Mouse (Mus musculus) heart, embryonic 11.5 days (tissue): ENCODE measurements around the gene 1700016C15Rik. TPM values are rescaled to one million over a fixed set of nuclear protein-coding genes. Genes with fewer than 3 reads are reported as not detected.

Experiments used
- ATAC-seq: fragments of 200-750 bp; cut with Nextera tagmentation; replicated peaks from 2 replicates; pipeline ENCODE4 v1.8.0; 2017; ENCODE audit warnings: moderate library complexity; ENCODE audit not compliant: insufficient number of reproducible peaks, low FRiP score, low TSS enrichment
- H3K27ac ChIP-seq: fragments of 300-500 bp; sonication (generic); 2 replicates; pipeline ENCODE4 v1.5.1; 2014; ENCODE audit warnings: mild to moderate bottlenecking, low read depth, low read length
- H3K27me3 ChIP-seq: fragments of 300-500 bp; sonication (generic); 2 replicates; pipeline ENCODE4 v1.6.1; 2014; ENCODE audit warnings: mild to moderate bottlenecking, low read length, mixed read lengths; ENCODE audit not compliant: control insufficient read depth, insufficient read depth
- H3K36me3 ChIP-seq: fragments of 300-500 bp; sonication (generic); 2 replicates; pipeline ENCODE4 v1.6.1; 2014; ENCODE audit warnings: mild to moderate bottlenecking, low read length, moderate library complexity, mixed read lengths; ENCODE audit not compliant: control insufficient read depth, insufficient read depth
- H3K4me1 ChIP-seq: fragments of 300-500 bp; sonication (generic); 2 replicates; pipeline ENCODE4 v1.6.1; 2014; ENCODE audit warnings: low read length; ENCODE audit not compliant: control insufficient read depth, insufficient read depth
- H3K4me2 ChIP-seq: fragments of 300-500 bp; sonication (generic); 2 replicates; pipeline ENCODE4 v1.6.1; 2014; ENCODE audit warnings: mild to moderate bottlenecking, moderate library complexity
- H3K4me3 ChIP-seq: fragments of 300-500 bp; sonication (generic); 2 replicates; pipeline ENCODE4 v1.5.1; 2014; ENCODE audit warnings: low read depth, low read length
- H3K9ac ChIP-seq: fragments of 300-500 bp; sonication (generic); 2 replicates; pipeline ENCODE4 v1.6.1; 2014; ENCODE audit warnings: mild to moderate bottlenecking, low read depth, low read length, moderate library complexity
- H3K9me3 ChIP-seq: fragments of 300-500 bp; sonication (generic); replicated peaks from 2 replicates; pipeline ENCODE4 v1.6.1; 2016; ENCODE audit warnings: low read length; ENCODE audit not compliant: control insufficient read depth
- WGBS: fragments of 180-500 bp; shearing (Covaris S2); extraction: QIAGEN DNeasy Blood & Tissue Kit; methylation state at CpG from one replicate; pipeline ENCODE4 v1.1.7; 2014; ENCODE audit not compliant: insufficient replicate concordance; 5-methylcytosine and 5-hydroxymethylcytosine counted together
- polyA plus RNA-seq: library from polyadenylated mRNA; unstranded; fragments of >200 nt; fragmentation: Nextera tagmentation; extraction: Ambion mirVana; gene quantifications from 2 replicates; pipeline ENCODE4 v1.2.1, GENCODE M21; 2014

The 1700016C15Rik gene
- polyA plus RNA-seq, 1 experiment from 2014 or later, result not detected

DNA sequence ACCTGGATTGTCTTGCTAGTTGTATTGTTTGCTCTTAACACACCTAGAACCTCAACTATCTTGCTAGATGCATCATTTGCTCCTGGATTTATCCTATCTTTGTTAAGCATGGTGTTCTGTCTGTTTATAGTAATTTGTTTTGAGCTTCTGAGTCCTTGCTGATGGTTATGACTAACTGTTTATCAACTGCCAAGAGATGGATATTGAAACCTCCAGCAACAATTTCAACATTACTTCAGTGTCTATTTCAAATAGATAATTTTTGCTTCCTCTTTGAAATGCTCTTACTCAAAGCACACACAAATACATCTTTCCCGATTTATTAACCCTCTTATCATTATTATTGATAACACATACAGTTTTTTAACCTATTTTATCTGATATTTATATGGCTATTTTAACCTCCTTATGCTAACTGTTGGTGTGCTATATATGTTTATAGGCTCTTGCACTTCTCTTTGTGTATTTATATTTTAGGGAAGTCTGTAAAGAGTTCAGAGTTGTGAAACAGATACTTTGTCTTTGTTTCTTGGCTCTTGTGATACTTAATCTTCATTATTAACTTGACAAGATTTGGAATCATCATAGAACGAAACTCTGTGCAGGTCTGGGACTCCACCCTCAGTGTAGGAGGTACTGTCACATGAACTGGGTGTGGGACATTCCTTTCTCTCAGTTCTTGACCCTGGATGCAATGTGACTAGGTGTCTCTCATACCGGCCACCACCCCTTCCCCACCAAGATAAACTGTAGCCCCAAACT is 15.8 kb upstream of the 1700016C15Rik start:
- H3K4me2 ChIP-seq, result no peak overlapping the region
- no peaks in the 10 kb centered on the region for H3K36me3 ChIP-seq
- no peaks in the 10 kb centered on the region for H3K4me1 ChIP-seq
- H3K9ac ChIP-seq, result no peak overlapping the region
- WGBS, result 70% methylated on average over 3 of the region's 3 CpGs
- no peaks in the 10 kb centered on the region for H3K27me3 ChIP-seq
- H3K27ac ChIP-seq, result no peak overlapping the region
- no peak for ATAC-seq
- H3K4me3 ChIP-seq, result no peak overlapping the region
- H3K9me3 ChIP-seq, result no peaks in the 10 kb centered on the region

DNA sequence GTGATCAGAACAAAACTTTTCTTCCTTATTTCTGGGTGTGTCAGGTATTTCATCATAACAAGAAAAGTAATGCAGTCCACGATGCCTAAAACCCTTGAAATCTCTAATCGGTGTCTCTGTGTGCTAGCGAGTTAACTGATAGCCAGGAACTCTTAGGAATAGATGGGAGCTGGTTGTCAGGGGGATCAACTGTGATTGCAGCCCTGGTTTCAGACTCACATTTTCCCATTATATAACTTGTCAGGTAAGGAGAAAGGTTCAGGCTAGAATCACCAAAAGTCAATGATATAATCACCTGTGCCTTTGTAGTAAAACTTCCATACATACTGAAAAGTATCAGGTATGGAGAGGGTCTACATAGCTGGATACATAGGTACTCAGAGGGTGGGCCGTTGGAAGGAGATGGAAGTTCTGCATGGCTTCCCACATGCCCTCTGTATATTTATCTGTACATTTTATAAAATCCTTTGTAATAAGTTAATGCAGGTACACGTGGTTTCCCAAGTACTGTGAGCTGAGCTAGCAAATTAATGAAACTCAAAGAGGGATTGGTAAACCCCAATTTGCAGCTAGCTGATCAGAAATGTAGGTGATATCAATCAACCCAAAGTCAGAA is 15.1 kb upstream of the 1700016C15Rik start:
- H3K4me3 ChIP-seq, result no peak overlapping the region
- no peaks in the 10 kb centered on the region for H3K9me3 ChIP-seq
- no peak overlapping the region for H3K9ac ChIP-seq
- H3K27me3 ChIP-seq, result no peaks in the 10 kb centered on the region
- no peak for ATAC-seq
- no peak overlapping the region for H3K27ac ChIP-seq
- 84% methylated on average over 5 of the region's 5 CpGs for WGBS
- no peak overlapping the region for H3K4me2 ChIP-seq
- H3K4me1 ChIP-seq, result no peaks in the 10 kb centered on the region
- H3K36me3 ChIP-seq, result no peaks in the 10 kb centered on the region

DNA sequence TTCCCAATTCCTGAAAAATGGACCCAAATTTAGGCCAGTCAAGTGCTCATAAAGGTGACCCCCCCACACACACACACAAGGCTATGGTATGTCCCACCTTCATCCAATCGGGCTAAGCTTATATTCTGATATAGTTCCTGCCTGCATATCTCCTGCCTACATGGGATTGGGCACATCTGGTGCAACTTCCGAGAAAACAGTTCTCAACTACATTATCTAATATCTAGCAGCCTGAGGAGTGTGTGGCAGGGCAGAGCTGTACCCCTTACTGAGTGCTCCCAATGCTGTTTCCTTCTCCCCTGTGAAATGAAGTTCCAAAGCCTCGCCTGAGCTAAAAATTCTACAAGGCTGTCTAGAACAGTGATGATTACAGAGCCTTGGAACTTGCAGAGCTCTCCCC is 13.2 kb upstream of the 1700016C15Rik start:
- Histone ChIP-seq H3K9me3 (no peaks in the 10 kb centered on the region), H3K4me1 (no peaks in the 10 kb centered on the region), H3K9ac (no peak overlapping the region), H3K4me3 (no peak overlapping the region), H3K27ac (no peak overlapping the region), H3K27me3 (no peaks in the 10 kb centered on the region), H3K36me3 (no peaks in the 10 kb centered on the region), H3K4me2 (no peak overlapping the region)
- ATAC-seq, result no peak
- 64% methylated on average over 3 of the region's 3 CpGs for WGBS

DNA sequence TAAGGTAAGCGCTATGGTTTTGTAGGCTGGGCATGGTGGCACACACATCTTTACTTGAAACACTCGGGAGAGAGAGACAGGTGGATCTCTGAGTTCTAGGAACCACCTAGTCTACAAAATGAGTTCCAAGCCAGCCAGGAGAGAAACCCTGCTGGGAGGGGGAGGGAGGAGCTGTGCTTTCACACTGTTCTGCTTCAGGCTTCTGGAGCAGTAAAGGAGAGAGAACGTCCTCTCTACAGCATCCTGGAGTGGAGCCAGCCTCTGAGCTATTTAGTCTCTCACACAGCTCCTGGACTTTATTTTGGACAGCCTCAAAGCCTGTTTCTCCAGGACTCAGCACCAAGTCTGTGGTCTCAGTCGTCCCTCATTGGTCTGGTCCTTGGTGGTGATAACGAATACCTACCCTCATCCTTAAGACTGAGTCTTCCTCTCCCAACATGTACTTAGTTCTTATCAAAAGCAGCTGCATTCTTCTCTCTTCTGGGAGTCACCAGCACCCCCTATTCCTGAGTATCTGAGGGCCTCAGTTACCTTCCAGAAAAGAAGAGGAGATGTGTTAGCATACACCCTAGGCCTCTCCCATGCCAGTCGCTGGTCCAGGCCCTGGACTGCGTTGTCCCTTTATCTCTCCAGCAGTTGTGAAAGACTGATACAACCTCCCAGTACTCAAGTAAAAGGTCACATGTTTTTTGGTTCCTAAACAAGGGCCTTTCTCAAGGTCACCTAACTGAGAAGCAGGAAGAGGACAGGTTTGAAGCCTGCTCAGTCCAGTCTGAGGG is 12.4 kb upstream of the 1700016C15Rik start:
- no peak overlapping the region for H3K27ac ChIP-seq
- H3K4me2 ChIP-seq, result no peak overlapping the region
- H3K9ac ChIP-seq, result no peak overlapping the region
- H3K9me3 ChIP-seq, result no peaks in the 10 kb centered on the region
- 49% methylated on average over 7 of the region's 7 CpGs for WGBS
- H3K36me3 ChIP-seq, result no peaks in the 10 kb centered on the region
- H3K4me1 ChIP-seq, result no peaks in the 10 kb centered on the region
- no peaks in the 10 kb centered on the region for H3K27me3 ChIP-seq
- H3K4me3 ChIP-seq, result no peak overlapping the region
- ATAC-seq, result no peak

DNA sequence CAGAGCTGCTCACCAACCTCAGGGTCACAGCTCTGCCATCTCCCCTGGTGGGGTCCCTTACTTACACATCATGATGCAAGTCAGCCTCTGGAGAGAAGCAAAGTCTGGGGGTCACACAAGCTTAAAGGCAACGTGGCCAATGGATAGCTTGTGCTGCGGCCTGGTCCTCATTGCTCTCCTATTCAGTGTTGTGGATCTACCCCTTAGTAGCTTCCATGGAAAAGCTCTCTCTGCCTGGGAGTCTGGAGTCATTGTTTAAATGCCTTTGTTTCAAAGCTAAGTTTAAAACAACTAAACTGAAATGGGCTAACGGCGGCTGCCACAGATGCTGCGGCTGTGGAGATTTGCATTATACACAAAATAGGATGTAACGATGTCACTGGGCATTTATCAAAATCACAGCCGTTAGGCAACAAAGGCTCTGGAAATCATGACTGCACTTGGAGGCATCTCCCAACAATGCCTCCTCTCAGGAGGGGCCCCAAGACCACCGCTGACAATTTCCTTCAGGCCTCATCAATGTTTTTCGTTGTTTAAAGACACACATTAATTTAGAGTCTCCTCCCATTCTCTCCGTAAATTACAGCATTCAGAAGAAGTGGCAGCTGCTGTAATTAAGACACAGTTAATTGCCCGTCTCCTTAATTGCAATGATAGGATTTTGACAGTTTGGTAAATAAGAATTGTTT is 11.1 kb upstream of the 1700016C15Rik start:
- no peak for ATAC-seq
- Histone ChIP-seq H3K4me2 (no peak overlapping the region), H3K9ac (no peak overlapping the region), H3K9me3 (no peaks in the 10 kb centered on the region), H3K27me3 (no peaks in the 10 kb centered on the region), H3K4me3 (no peak overlapping the region), H3K27ac (no peak overlapping the region), H3K4me1 (no peaks in the 10 kb centered on the region), H3K36me3 (no peaks in the 10 kb centered on the region)
- 68% methylated on average over 11 of the region's 11 CpGs for WGBS

DNA sequence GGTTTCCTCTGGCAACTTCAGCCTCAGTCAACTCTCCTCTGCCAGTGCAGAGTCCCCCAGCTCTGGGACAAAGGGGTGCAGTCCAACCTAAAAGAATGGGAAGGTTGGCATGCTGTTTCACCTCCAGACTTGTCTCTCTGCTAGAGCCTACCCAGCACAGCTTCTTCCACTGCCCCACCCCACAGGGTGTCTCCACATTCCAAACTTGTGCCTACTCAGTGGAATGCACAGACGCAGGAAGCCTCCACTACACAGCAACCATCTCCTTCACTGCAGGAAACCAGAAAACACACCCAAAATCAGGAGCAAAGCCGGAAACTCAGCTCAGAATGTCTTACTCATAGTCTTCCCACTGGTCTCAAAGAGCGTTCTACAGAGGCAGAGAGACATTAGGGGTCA is 10.6 kb upstream of the 1700016C15Rik start:
- 63% methylated on average over 3 of the region's 3 CpGs for WGBS
- Histone ChIP-seq H3K27me3 (no peaks in the 10 kb centered on the region), H3K4me2 (no peak overlapping the region), H3K4me1 (no peaks in the 10 kb centered on the region), H3K9me3 (no peaks in the 10 kb centered on the region), H3K9ac (no peak overlapping the region), H3K4me3 (no peak overlapping the region), H3K27ac (no peak overlapping the region), H3K36me3 (no peaks in the 10 kb centered on the region)
- no peak for ATAC-seq

DNA sequence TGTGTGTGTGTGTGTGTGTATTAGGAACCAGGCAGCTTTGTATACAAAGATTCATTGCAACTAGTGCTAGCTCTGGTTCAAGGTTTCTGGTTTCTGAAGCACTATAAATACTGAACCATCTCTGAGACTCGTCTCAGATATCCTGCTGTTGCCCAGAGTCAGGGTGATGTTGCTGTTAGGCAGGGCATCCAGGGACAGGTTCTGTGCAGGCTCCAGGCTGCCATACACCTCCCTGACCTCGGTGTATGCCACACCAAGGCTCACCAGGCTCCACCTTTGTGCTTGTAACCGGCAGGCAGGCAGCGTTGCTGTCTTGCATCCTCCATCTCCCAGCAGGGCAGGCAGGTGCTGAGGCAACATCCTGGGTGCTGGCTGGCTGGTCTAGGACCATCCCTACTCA is 5.8 kb upstream of the 1700016C15Rik start:
- Histone ChIP-seq H3K9me3 (no peaks in the 10 kb centered on the region), H3K9ac (no peak overlapping the region), H3K27ac (no peak overlapping the region), H3K36me3 (no peaks in the 10 kb centered on the region), H3K4me2 (no peak overlapping the region), H3K4me1 (no peaks in the 10 kb centered on the region), H3K27me3 (no peaks in the 10 kb centered on the region), H3K4me3 (no peak overlapping the region)
- ATAC-seq, result no peak
- 63% methylated on average over 4 of the region's 4 CpGs for WGBS

DNA sequence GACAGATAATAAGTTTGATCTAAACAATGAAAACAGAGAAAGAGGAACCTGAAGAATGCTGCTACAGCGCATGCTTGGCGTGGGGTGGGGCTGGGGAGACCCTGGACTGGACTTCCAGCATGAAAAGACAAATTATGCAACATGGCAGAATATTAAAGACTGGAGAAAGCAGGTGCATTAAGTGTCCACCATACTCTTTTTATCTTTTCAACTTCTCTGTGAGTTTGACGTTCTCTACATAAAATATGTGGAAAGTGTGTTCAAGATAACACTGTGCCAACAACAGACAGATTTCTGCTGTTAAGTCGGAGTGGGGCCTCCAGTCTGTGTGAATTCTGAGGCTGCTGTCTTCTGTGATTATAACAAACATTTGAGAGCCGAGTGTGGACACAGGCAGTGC is 2.7 kb upstream of the 1700016C15Rik start:
- WGBS, result 51% methylated on average over 5 of the region's 5 CpGs
- no peak for ATAC-seq

More for the DNA sequence above, 2.7 kb upstream of the 1700016C15Rik start:
- H3K27ac ChIP-seq, result no peak overlapping the region
- no peak overlapping the region for H3K9ac ChIP-seq
- peaks cover 7% of the 10 kb centered on the region for H3K9me3 ChIP-seq
- no peaks in the 10 kb centered on the region for H3K27me3 ChIP-seq
- H3K36me3 ChIP-seq, result no peaks in the 10 kb centered on the region
- H3K4me2 ChIP-seq, result no peak overlapping the region
- H3K4me3 ChIP-seq, result no peak overlapping the region
- no peaks in the 10 kb centered on the region for H3K4me1 ChIP-seq
